Mouse (Mus musculus) spleen, adult 2 months (tissue): ENCODE data around the gene Rnf130.

ENCODE experiments used
- CTCF ChIP-seq: fragments of 200-500 bp; IDR thresholded peaks from 2 replicates; pipeline ENCODE4 v1.5.1; 2011; ENCODE audit warnings: mild to moderate bottlenecking, inconsistent platforms; ENCODE audit not compliant: insufficient read depth, insufficient read length, insufficient replicate concordance; ENCODE audit errors: extremely low read depth
- POLR2A ChIP-seq: fragments of 200-500 bp; IDR thresholded peaks from 2 replicates; pipeline ENCODE4 v1.6.1; 2011; ENCODE audit warnings: low read depth, low read length, inconsistent platforms

GRCm38 (mm10) chr11:50134136-50134859 lies 109.2 kb downstream of the Rnf130 start:
- TF ChIP-seq POLR2A (no peak), CTCF (no peak)
